Mouse (Mus musculus) right cerebral cortex, postnatal 14 days (tissue): ENCODE data around the gene Fxyd6.

Experiments used
- DNase-seq: peaks from one replicate; pipeline ENCODE4 v3.0.0; 2022

Fxyd6 gene

GRCm38 (mm10) chr9:45370117-45370561 is at the start of gene Fxyd6:
Fxyd6 (plus strand) TSS chr9:45370185.
- peak; percentile 63 for DNase-seq

GRCm38 (mm10) chr9:45321465-45321864 is 48.5 kb upstream of the Fxyd6 start:
- no peak for DNase-seq

- DNase-seq = no peak
Measured at GRCm38 (mm10) chr9:45321946-45322430, 48.0 kb upstream of the Fxyd6 start.

GRCm38 (mm10) chr9:45326390-45326789 is 43.6 kb upstream of the Fxyd6 start:
- no peak for DNase-seq

- DNase-seq = no peak
Measured at GRCm38 (mm10) chr9:45328263-45328662, 41.7 kb upstream of the Fxyd6 start.

- no peak for DNase-seq
Measured at GRCm38 (mm10) chr9:45329577-45329976, 40.4 kb upstream of the Fxyd6 start.

- DNase-seq = no peak
Measured at GRCm38 (mm10) chr9:45337406-45337805, 32.6 kb upstream of the Fxyd6 start.

- no peak for DNase-seq
Measured at GRCm38 (mm10) chr9:45343066-45343465, 26.9 kb upstream of the Fxyd6 start.

- DNase-seq = no peak
Measured at GRCm38 (mm10) chr9:45345516-45345915, 24.5 kb upstream of the Fxyd6 start.

- no peak for DNase-seq
Measured at GRCm38 (mm10) chr9:45346276-45346675, 23.7 kb upstream of the Fxyd6 start.

GRCm38 (mm10) chr9:45348560-45348959 is 21.4 kb upstream of the Fxyd6 start:
- DNase-seq = no peak

GRCm38 (mm10) chr9:45349181-45349580 is 20.8 kb upstream of the Fxyd6 start:
- no peak for DNase-seq

GRCm38 (mm10) chr9:45349851-45350250 is 20.1 kb upstream of the Fxyd6 start:
- DNase-seq = no peak

GRCm38 (mm10) chr9:45355192-45355591 is 14.8 kb upstream of the Fxyd6 start:
- no peak for DNase-seq

GRCm38 (mm10) chr9:45358356-45358755 is 11.6 kb upstream of the Fxyd6 start:
- DNase-seq = no peak

GRCm38 (mm10) chr9:45362051-45362461 is 7.9 kb upstream of the Fxyd6 start:
- no peak for DNase-seq

- DNase-seq = no peak
Measured at GRCm38 (mm10) chr9:45363639-45364214, 6.3 kb upstream of the Fxyd6 start.

GRCm38 (mm10) chr9:45367716-45368115 is 2.3 kb upstream of the Fxyd6 start:
- no peak for DNase-seq

- no peak for DNase-seq
Measured at GRCm38 (mm10) chr9:45368341-45368901, 1.6 kb upstream of the Fxyd6 start.

GRCm38 (mm10) chr9:45370616-45371336 is 791 bp downstream of the Fxyd6 start:
- no peak for DNase-seq

- DNase-seq = no peak
Measured at GRCm38 (mm10) chr9:45371337-45371707, 1.3 kb downstream of the Fxyd6 start.

- DNase-seq = no peak
Measured at GRCm38 (mm10) chr9:45373896-45374295, 3.9 kb downstream of the Fxyd6 start.

- no peak for DNase-seq
Measured at GRCm38 (mm10) chr9:45374988-45375502, 5.1 kb downstream of the Fxyd6 start.

GRCm38 (mm10) chr9:45376427-45376826 is 6.4 kb downstream of the Fxyd6 start:
- DNase-seq = no peak
